Mouse (Mus musculus) cerebellum, adult 18-20 months (tissue): Measurements from ENCODE around the gene Slc25a17.
A peak's percentile ranks its signal among the peaks of the same experiment; 100 is the strongest.

ENCODE experiments used
- DNase-seq, 2 experiments: peaks; one replicate each; pipeline ENCODE4 v3.0.0; 2021

The Slc25a17 gene

DNA sequence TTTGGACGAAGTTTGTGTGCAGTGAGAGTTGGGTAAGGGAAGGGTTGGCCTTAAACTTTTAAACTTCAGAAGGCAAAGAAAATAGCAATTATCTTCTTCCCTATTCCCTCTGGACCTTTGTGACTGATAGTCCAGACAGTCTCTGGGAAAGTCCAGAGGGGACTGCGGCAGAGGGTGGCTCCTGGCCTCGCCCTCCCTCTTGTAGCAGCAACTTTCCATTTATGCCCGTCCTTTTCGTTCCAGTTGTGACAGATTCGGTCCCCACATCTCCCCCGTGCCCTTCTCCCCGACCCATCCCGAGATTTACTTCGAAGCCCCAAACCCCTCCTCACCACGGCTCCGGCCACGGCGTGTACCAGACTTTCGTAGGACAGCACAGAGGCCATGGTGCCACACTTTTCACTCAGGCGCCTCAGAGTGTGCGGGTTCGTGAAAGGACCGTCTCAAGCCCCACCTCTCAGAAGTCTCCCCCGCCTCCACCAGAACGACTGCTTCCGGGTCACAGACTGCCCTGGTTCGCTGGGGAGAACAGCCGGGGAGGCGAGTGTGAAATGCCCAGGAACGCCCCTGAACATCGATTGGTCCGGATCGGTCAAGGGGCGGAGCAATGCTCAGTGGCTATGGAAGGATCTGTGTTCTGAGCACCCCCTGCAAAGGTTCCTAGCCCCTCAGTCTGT, at the start of gene Slc25a17:
TSS of gene Slc25a17 (minus strand) at position 468 of the 677 bp plus-strand sequence.
- DNase-seq, result peak; percentile 89 to 97

DNA sequence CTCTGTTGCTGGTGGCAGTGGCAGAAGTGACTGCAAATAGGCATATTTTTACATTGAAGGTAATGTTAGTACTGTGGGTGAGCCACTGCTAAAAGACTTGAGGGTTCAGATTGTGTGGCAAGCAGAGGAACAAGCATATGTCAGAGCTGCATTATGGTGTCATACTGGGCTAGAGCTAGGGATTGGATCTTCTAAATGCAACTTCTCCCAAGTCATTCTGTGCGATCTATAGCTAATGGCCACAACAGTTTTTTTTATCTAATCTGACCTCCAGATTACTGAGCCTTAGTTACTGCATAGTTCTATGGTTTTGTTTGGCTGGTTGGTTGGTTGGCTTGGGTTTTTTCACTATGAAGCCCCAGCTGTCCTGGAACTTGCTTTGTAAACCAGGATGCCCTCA, 47.6 kb upstream of the Slc25a17 start, which contains the start of gene Dnajb7:
TSS of gene Dnajb7 (minus strand) at position 101 of the 400 bp plus-strand sequence.
- no peak for DNase-seq

DNA sequence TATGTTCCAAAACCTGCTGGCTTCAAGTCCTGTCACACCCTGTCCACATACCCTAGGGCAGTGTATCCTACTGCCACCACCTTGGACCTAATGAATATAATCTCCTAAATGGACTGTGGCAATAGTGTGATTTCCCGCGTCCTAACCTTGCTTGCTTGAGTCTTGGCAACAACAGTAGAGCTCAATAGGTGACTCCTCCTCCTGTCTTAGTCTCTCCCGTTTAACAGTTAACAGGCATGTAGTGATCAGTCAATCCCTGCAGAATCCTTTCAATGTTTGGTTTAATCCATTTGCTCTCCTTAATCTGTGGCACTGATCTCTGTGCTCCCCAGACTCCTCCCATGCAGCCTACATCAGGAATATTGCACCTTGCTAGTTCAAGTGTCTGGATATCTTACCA, 44.4 kb upstream of the Slc25a17 start:
- DNase-seq, result no peak

DNA sequence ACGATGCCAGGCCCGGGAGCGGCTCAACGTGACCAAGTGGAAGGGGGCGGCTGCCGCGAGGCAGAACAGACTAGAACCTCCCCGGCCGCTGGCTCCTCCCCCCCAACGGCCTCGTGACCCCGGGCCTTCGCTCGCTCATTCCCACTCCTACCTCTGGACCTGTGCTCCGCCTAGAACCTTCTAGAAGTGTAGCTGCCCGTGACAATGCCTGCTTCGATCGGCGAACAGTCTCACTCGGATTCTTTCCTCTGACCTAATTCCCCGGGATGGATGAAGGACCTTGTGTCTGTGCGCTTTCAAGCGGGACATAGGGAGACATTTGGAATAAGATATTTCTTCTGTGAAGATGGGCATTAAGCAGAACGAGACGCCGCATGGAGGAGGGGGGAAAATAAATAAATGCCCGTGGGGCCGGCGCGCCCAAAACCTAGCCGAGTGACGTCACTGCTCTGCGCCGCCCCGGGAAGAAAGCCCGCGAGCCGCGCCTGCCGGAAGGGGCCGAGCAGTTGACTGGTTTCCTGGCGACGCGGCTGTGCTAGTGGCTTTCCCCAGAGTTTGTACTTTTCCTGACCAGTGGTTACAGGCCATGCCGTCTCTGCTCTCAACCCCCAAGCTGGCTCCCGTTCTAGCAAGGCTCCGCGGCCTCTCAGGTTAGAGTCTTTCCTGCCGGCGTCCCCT, 39.2 kb upstream of the Slc25a17 start, which contains the start of the genes St13 and Xpnpep3:
TSS of gene St13 (minus strand) at position 440 of the 678 bp plus-strand sequence.
TSS of gene Xpnpep3 (plus strand) at position 501 of the 678 bp plus-strand sequence.
- DNase-seq, result peak; percentile 92 to 99

DNA sequence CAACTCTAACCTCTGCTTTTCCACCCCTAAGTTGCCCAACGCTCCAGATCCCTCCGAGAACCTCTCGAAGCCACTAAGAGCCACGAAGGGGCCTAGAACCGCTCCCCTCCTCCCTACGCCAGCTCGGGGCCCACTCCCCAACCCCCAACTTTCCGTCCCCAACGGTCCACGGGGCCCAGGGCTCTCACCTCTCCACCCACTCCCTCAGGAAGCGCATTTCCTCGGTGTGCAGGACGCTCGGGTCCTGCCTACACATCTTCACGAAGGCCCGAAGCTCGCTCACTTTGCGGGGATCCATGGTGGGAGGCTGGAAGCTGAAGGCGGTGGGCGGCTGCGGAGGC, 38.7 kb upstream of the Slc25a17 start:
- DNase-seq, result no peak

DNA sequence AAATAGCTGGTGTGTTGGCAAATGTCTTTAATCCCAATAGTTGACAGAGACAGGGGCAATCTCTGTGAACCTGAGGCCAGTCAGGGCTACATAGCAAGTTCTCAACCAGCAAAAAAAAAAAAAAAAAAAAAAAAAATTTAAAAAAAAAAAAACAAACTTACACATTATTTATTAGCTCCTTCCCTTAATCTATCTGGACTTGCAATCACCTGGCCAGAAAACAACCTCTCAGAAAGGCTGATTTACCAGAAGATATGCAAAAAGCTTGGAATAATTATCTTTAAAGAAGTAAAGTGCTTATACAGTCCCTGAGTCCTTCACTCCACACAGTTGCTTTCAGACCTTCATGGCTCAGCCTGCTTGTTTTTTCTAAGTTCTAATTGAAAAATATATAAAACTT, 37.6 kb upstream of the Slc25a17 start:
- no peak for DNase-seq

DNA sequence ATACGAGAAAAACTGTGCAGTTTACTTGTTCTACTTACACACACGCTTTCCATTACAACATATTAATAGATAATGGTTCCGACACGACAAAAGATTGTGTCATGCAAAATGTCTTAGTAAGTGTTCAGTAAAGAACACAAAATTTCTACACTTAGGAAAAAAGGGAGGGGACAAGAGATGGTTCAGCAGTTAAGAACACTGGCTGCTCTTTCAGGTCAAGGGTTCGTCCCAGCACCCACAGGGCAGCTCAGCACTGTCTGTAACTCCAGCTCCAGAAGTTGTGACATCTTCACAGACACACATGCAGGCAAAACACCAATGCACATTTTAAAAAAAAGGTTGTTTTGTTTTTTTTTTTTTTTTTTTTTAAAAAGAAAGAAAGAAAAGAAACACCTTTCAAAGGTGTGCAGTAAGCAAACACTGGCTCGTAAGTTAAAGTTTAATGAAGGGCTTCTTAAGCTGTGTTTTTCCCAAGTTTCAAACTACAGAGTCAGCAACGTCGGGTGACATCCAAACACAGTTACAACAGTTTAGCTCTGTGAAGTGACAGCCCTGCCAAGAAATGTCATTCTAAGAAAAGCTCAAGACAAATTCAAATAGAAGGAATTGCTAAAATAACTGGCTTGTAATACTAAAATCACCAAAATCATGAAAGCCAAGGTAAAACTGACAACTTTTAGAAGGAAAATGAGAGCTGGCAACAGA, 33.8 kb upstream of the Slc25a17 start:
- DNase-seq, result no peak

DNA sequence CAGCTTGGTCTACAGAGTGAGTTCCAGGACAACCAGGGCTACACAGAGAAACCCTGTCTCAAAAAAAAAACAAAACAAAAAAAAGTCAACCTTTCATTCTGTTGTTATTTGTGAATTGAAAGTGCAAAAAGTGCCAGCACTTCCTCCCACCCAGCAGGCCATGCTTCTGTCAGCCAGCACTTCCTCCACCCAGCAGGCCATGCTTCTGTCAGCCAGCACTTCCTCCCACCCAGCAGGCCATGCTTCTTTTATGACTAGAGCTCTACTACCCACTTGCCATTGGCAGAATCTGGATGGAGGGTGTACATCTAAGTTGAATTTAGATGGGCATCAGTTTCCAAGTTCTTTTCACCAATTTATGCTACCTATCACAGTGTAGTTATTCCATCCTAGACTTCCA, 32.4 kb upstream of the Slc25a17 start:
- DNase-seq, result peak; percentile 29 to 56

DNA sequence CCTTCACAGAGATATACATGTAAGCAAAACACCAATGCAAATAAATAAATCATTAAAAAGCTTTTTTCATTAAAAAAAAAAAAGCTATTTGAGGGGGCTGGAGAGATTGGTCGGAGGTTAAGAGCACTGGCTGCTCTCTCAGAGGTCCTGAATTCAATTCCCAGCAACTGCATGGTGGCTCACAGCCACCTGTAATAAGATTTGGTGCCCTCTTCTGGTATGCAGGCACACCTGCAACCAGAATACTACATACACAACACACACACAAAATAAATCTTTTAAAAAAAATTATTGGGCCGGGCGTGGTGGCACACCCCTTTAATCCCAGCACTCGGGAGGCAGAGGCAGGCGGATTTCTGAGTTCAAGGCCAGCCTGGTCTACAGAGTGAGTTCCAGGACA, 25.7 kb upstream of the Slc25a17 start:
- DNase-seq, result no peak

DNA sequence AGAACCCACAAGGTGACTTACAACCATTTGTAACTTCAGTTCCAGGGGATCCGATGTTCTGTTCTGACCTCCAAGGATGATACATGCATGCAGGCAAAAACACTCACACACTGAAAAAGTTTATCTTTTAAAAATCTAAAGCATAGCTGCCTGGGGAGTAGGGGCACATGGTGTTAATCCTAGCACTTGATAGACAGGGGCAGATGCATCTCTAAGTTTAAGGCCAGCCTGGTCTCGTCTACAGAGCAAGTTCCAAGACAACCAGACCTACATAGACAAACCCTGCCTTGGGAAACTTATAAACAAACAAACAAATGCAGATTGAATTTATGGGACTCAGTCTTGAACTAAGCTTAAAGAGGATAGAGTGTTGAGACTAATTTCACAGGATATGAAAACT, 18.2 kb upstream of the Slc25a17 start:
- no peak for DNase-seq

DNA sequence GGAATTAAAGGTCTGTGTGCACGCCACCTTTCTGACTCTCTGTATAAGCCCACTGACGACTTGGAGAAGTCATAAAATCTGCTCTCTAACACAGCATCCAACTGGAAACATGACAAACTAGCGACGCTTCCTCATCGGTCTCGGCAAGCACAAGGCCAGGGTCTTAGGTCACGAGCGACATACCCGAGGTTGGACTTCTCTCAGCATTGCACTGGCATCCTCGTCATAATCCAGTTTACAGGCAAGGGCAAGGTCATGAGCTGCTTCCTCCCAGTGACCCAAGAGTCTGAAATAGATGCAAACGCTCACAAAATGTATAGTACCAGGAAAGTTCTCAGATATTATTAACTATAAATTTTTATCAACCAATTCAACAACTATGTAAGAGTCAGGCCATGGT, 14.0 kb upstream of the Slc25a17 start:
- DNase-seq, result no peak

DNA sequence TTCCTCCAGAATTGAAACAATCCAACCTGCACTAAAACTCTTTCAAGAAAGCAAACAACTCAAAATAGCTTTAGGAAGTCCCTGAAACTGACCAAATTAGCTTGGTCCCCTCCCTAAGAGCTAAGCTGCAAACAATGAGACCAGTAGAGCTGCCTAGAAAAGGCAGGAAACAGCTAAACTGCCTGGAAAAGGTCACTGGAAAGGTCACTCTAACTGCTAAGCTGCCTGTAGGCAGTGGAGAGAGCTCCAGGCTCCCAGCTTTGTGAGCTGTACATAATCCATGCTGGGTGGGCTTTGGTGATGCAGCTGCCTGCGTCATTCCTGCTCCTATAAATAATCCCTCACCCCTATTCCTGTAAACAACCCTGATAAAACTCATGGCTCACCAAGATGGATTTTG, 9.7 kb upstream of the Slc25a17 start:
- no peak for DNase-seq

DNA sequence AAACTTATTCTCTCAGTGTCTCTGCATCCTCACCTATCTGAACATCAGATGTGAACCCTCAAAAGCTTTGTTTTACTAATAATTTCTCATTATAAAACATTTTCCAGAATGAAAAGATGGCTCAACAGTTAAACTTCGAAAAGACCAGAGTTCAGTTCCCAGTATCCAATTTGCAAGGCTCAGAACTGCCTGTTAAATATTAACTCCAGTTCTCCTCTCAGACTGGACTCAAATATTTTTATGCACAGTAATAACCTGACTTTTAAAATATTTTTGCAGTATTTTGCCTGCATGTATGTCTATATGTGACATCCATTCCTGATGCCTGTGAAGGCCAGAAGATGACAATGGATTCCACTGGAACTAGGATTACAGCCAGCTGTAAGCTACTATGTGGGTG, 8.0 kb upstream of the Slc25a17 start:
- DNase-seq, result no peak

DNA sequence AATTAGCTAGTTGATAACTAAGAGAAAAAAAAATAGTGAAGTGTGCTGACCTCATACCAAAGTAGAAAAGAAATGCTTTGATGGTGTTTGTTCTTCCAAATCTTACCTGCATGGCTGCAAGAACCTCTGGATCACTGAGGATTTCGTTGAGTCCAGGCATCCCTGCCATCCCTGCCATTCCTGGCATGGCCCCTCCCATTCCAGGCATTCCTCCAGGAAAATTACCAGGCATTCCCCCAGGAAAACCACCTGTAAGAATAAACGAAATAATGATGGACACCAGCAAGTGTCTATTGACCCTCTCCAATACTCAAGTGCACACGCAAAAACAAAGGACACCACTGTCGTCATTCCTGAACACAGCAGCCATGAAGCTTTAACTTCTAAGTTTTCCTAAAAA, 5.6 kb upstream of the Slc25a17 start:
- no peak for DNase-seq

DNA sequence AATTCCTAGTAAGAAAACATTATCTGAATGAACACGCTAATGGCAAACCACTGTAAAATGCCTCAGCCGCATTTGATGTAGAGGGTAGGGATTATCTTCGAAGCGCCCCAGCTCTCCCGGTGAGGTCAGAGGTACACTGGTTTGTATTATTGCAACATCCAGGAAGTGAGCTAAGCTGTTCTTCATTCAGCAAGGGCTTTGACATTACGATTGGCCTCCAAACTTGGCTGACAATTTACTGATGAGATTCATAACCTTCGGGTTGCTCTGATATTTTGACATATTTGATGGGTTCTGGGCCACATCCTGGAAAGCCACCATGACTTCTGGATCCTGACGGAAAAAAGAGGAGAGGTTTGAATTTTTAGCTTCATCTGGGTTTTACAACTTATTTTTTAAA, 4.6 kb upstream of the Slc25a17 start:
- no peak for DNase-seq

DNA sequence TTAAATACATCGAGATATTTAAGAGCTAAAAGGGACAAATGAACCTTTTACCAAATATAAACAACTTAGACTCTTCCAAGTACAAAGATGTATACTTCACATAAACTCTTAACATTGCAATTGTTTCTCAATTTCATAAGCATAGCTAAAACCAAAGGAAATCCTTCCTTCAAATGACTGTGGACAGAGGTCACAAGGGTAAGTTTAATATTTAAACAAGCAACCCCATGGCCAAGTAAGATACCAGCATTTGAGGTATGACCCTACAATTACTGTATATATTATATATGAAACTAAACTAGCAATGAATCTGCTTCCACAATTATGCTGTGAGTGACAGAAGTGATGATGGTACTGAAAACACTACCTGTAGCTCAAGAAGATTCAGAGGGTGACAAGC, 3.7 kb upstream of the Slc25a17 start:
- no peak for DNase-seq

DNA sequence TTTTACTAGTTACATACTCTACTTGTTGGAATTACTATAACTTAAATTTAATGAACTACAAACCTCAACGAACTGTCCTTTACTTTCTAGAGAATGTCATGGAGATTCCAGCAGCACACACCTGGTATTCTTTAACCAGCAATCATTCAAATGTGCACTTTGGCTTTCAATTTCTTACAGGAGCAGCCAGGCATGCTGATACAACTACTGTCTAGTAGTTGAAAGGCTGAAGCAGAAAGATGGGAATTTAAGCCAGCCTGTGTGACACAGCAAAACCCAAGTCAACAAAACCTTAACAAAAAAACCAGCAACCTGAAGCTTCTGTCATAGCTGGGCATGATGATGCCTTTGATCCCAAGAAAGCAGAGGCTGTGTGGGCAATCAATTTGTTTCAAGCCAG, 1.9 kb upstream of the Slc25a17 start:
- no peak for DNase-seq

DNA sequence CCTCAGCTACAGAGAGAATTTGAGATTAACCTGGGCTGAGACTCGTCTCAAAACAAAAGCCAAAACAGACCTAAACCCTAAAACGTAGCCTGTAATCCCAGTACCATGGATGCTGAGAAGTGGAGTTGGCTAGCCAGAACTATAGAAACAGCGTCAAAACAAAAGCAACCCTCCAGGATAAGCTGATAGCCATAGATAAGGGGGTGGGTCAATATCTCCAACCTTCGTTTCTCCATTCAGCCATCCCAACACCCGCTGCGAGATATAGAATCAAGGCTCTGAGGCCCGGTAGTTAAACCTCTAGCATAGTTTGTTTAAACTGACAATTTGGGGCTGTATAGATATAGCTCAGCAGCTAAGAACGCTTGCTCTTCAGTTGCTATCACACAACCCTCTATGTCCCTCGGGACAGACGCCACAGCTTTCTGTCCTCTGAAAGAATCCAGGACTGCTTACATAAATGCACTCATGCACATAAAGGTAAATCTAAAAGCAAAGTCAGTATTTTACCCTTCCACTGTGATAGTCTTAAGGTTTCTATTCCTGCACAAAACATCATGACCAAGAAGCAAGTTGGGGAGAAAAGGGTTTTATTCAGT, 904 bp upstream of the Slc25a17 start:
- no peak for DNase-seq

DNA sequence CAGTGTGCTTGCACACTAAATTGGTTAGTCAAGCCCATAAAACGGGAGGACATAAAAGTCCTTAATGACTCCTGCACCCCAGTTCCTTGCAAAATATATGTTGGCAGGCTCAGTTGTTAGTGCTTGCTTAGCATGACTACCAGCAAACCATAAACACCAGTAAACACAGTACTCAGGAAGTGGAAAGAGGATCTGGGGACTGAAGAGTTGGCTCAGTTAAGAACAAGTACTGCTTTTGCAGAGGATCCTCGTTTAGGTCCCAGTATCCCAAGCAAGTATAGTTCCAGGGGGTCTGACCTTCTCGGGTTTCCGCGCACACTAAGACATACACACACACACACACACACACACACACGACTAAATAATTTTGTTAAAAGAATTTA, 401 bp upstream of the Slc25a17 start:
- DNase-seq, result no peak

DNA sequence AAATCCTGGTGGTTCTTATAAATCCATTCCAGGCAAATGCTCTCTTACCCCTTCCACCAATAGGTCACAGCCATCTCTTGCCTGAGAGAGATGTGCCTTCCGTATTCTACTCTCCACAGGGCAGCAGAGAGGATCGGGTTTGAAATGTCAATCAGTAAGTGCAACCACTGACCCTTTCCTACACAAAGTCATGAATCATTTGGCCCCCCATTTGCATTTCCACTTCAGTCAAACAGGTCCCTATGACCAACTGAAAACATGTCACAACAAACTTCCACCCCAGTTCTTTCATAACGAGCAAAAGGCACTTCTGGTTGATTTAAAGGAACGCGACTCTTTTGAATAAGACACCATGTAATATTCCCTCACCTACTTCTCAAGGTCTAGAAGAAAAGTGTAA, 1.2 kb downstream of the Slc25a17 start:
- no peak for DNase-seq

DNA sequence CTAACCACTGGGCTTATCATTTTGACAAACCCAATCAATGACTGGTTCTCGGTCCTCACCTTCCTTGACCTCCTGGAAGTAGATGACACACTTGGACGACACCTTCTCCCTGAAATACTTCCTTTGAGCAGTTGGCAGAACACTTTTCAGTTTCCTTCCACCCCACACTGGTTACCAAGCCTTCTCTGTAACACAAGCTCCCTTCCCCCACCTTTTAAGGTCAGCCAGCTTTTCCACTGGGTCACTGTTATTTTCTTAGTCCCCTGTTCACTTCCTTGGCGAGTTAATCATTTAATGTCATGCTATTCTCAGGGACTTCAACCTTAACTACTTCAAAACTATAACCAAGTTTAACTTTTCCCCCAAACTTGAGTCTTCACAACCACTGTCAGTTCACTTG, 1.7 kb downstream of the Slc25a17 start:
- no peak for DNase-seq

DNA sequence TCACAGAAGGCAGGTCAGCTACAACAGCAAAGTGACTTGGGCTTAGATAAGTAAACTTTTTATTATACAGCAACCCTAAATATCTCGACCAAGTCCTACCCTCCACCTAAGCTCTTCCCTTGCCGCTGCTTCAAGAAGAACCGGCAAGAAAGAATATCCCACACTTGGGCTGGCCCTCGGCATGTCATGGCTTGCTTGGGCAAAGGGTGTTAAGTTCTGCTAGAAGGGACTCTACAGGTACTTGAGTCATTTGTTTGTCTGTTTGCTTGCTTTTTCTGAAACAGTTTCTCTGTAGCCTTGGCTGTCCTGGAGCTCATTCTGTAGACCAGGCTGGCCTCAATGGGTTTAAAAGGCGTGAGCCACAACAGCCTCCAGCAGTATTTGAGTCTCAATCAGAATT, 3.7 kb downstream of the Slc25a17 start:
- DNase-seq, result no peak

DNA sequence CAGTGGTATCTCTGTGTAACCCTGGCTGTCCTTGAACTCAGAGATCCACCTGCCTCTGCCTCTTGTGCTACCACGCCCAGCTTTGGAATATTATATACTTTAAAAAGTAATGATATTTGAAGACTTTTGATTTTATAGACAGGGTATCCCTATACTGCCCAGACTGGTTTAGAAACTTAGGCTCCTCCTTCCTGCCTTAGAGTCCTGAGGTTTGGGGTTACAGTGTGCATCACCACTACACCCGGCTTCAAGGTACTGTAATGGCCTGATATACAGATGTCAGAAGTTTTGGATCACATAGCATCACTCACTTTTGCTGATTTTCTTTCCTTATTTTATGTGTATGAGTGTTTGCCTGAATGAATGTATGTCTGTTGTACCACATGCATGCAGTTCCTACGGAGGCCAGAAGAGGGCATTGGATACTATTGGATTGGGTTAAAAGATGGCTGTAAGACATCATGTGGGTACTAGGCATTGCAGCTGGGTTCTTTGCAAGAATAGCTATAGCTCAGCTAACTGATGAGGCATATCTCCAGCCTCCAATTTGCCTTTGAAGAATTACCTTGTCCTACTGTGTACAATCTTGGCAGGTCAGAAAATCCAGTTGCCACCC, 5.4 kb downstream of the Slc25a17 start:
- no peak for DNase-seq
